ENCODE assay signal across 34 mouse cellular contexts in genomic region chr12:99315931-99316330, GRCm38 (mm10).
"Had no signal": no experiment of that assay in that cellular context is flagged by ENCODE, and none has a peak within 500 bp of the region (broad histone marks: within the 10 kb centered on the region; RNA-seq: fewer than 3 reads in every experiment).

No protein-coding gene starts in this region.

- H3K27me3 ChIP-seq: heart, embryonic 12.5 days; heart, embryonic 13.5 days; heart, embryonic 15.5 days; hindbrain, embryonic 12.5 days; hindbrain, embryonic 13.5 days; hindbrain, embryonic 15.5 days; intestine, embryonic 15.5 days; kidney, embryonic 15.5 days had no signal

- H3K27ac ChIP-seq: heart, embryonic 13.5 days; heart, embryonic 15.5 days; hindbrain, embryonic 10.5 days; hindbrain, embryonic 12.5 days; hindbrain, embryonic 13.5 days; hindbrain, embryonic 14.5 days; hindbrain, embryonic 15.5 days; intestine, embryonic 15.5 days; kidney, embryonic 15.5 days; kidney, postnatal 0 days; layer of hippocampus, adult 2 months; left cerebral cortex, adult 2 months had no signal

- ATAC-seq: hindbrain, embryonic 16.5 days; inflammation-experienced regulatory T-cells, adult 6 months; intestine, embryonic 15.5 days; intestine, embryonic 16.5 days; intestine, postnatal 0 days had no signal

- H3K4me3 ChIP-seq: heart, embryonic 12.5 days; heart, embryonic 13.5 days; heart, embryonic 15.5 days; hindbrain, embryonic 10.5 days; hindbrain, embryonic 12.5 days; hindbrain, embryonic 13.5 days; hindbrain, embryonic 15.5 days; intestine, embryonic 15.5 days; kidney, embryonic 15.5 days; layer of hippocampus, adult 2 months; left cerebral cortex, adult 2 months had no signal

- H3K9me3 ChIP-seq: heart, embryonic 12.5 days; heart, embryonic 13.5 days; heart, embryonic 15.5 days; hindbrain, embryonic 13.5 days; hindbrain, embryonic 15.5 days; intestine, embryonic 15.5 days; kidney, embryonic 15.5 days had no signal

- DNase-seq: heart, postnatal 10 days; heart, postnatal 14 days; heart, postnatal 36 days; heart, postnatal 4 days; kidney, adult 11 months; kidney, adult 18-20 months; kidney, adult 2 months; kidney, adult 8-10 months; kidney, adult 9 months; kidney, postnatal 10 days; kidney, postnatal 14 days; kidney, postnatal 25 days; kidney, postnatal 36 days; kidney, postnatal 4 days; layer of hippocampus, adult 9-11 months; layer of hippocampus, postnatal 36 days had no signal

- H3K36me3 ChIP-seq: heart, embryonic 15.5 days; hindbrain, embryonic 15.5 days; kidney, embryonic 15.5 days had no signal

- H3K4me2 ChIP-seq: heart, embryonic 11.5 days; heart, embryonic 12.5 days; heart, embryonic 13.5 days; heart, embryonic 15.5 days; hindbrain, embryonic 12.5 days; hindbrain, embryonic 13.5 days; hindbrain, embryonic 14.5 days; hindbrain, embryonic 15.5 days; intestine, embryonic 15.5 days; kidney, embryonic 15.5 days had no signal

- H3K9ac ChIP-seq: heart, embryonic 12.5 days; heart, embryonic 13.5 days; heart, embryonic 15.5 days; hindbrain, embryonic 12.5 days; hindbrain, embryonic 13.5 days; hindbrain, embryonic 14.5 days; hindbrain, embryonic 15.5 days; intestine, embryonic 15.5 days; kidney, embryonic 15.5 days had no signal
